In the genomic region with DNA sequence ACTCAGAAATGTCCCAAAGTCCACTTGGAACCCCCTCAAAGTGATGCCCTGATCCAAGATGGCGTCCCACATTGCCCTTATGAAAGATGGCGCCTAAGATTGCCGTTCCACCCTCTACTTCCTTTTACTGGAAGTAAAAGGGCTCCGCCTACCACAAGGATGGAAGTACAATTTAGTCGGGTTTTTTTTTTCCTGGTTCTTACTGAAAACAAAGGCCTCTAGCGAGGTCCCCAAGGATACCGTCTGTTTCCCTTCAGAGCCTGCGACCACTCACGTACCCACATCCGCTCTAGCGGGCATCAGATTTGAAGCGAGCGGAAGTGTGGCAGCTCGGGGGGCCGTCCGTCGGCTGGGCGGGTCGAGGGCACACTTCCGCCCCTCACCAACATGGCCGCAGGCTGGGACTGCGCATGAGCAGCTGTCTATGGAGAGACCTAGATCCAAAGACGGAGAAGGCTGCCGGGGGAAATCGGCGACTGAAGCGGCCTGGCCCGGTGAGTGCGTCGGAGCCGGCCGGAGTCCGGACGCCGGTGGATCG, we compare ENCODE assay signal across 8 mouse cellular contexts. TPM values are rescaled to one million over a fixed set of nuclear protein-coding genes. Genes with fewer than 3 reads are reported as not detected.
DNase-seq lines count a peak whose midpoint lies in the region; ATAC-seq and TF ChIP-seq lines count a peak whose summit lies in the region.

Gene Usf1, plus strand, starts transcription at position 367 of the 538 bp plus-strand sequence.

- H3K36me3 ChIP-seq in embryonic facial prominence, embryonic 15.5 days: peaks cover 9% of the 10 kb centered on the region
- peaks cover 10% of the 10 kb centered on the region for H3K36me3 ChIP-seq in limb, embryonic 14.5 days (ENCODE audit: control insufficient read depth, insufficient read depth, low read length)
- H3K36me3 ChIP-seq in midbrain, postnatal 0 days (ENCODE audit: insufficient read depth, low read length): peaks cover 9% of the 10 kb centered on the region

- peaks cover 18% of the 10 kb centered on the region for H3K27me3 ChIP-seq in embryonic facial prominence, embryonic 15.5 days
- H3K27me3 ChIP-seq in limb, embryonic 14.5 days (ENCODE audit: control insufficient read depth, insufficient read depth, low read length): no peaks in the 10 kb centered on the region
- peaks cover 13% of the 10 kb centered on the region; the same call in 1 of the 2 replicates for H3K27me3 ChIP-seq in midbrain, postnatal 0 days (ENCODE audit: insufficient read depth, low read length)

- peak; percentile 96 for DNase-seq in 416B (ENCODE audit: low read depth)
- DNase-seq in heart, adult 8-10 months (ENCODE audit: low spot score): peak; percentile 95
- DNase-seq in kidney, adult 9 months: peak; percentile 96
- DNase-seq in limb, embryonic 14.5 days (ENCODE audit: low spot score): peak; percentile 97
- DNase-seq in midbrain, postnatal 0 days (ENCODE audit: low spot score): peak; percentile 98
- DNase-seq in spleen, postnatal 14 days (ENCODE audit: low spot score in 2 of 2): peak; percentile 86 to 90

- H3K4me3 ChIP-seq in bone marrow, adult 2 months (replicated peaks; ENCODE audit: control insufficient read depth, low read depth, low read length): peak within 1 kb of the TSS; percentile 73
- H3K4me3 ChIP-seq in embryonic facial prominence, embryonic 15.5 days (replicated peaks): peak within 1 kb of the TSS; percentile 95
- peak within 1 kb of the TSS; percentile 76 for H3K4me3 ChIP-seq in limb, embryonic 14.5 days (replicated peaks; ENCODE audit: low read length)
- peak within 1 kb of the TSS; percentile 66 for H3K4me3 ChIP-seq in midbrain, postnatal 0 days (ENCODE audit: low read depth, low read length)

- peaks cover 1% of the 10 kb centered on the region for H3K4me1 ChIP-seq in bone marrow, adult 2 months (ENCODE audit: control insufficient read depth, insufficient read depth, low read length)
- peaks cover 15% of the 10 kb centered on the region for H3K4me1 ChIP-seq in embryonic facial prominence, embryonic 15.5 days
- peaks cover 8% of the 10 kb centered on the region for H3K4me1 ChIP-seq in limb, embryonic 14.5 days (ENCODE audit: control insufficient read depth, insufficient read depth, low read length)
- no peaks in the 10 kb centered on the region for H3K4me1 ChIP-seq in midbrain, postnatal 0 days (ENCODE audit: insufficient read depth, low read length)

- no peaks in the 10 kb centered on the region for H3K9me3 ChIP-seq in embryonic facial prominence, embryonic 15.5 days (replicated peaks)
- H3K9me3 ChIP-seq in limb, embryonic 14.5 days (ENCODE audit: control insufficient read depth, low read length): no peaks in the 10 kb centered on the region
- H3K9me3 ChIP-seq in midbrain, postnatal 0 days (ENCODE audit: low read length): no peaks in the 10 kb centered on the region

- H3K27ac ChIP-seq in bone marrow, adult 2 months (ENCODE audit: control insufficient read depth, insufficient read depth, low read depth, low read length, poor library complexity): peak within 1 kb of the TSS; percentile 71
- H3K27ac ChIP-seq in embryonic facial prominence, embryonic 15.5 days (replicated peaks): peak within 1 kb of the TSS; percentile 97
- peak within 1 kb of the TSS; percentile 87 for H3K27ac ChIP-seq in limb, embryonic 14.5 days (replicated peaks; ENCODE audit: low read depth, low read length)
- peak within 1 kb of the TSS; percentile 96 for H3K27ac ChIP-seq in midbrain, postnatal 0 days (ENCODE audit: low read depth, low read length)

- WGBS in bone marrow, adult 2 months: 1% methylated on average over 36 of the region's 36 CpGs
- WGBS in embryonic facial prominence, embryonic 15.5 days: under 1% methylated on average over 36 of the region's 36 CpGs
- WGBS in limb, embryonic 14.5 days: under 1% methylated on average over 36 of the region's 36 CpGs
- under 1% methylated on average over 36 of the region's 36 CpGs for WGBS in midbrain, postnatal 0 days

- TF ChIP-seq POLR2A in bone marrow, adult 2 months (IDR thresholded peaks at IDR 0.05; ENCODE audit: borderline replicate concordance, control insufficient read depth, low read depth, low read length): peak; percentile 72; the same call in 1 of the 2 replicates
- TF ChIP-seq POLR2A in limb, embryonic 14.5 days (IDR thresholded peaks at IDR 0.05; ENCODE audit: borderline replicate concordance, extremely low read depth, insufficient read depth, insufficient read length): peak; percentile 38; the same call in 1 of the 2 replicates

- peak within 1 kb of the TSS; percentile 96 for H3K9ac ChIP-seq in embryonic facial prominence, embryonic 15.5 days
- H3K9ac ChIP-seq in limb, embryonic 14.5 days (ENCODE audit: low read depth, low read length, severe bottlenecking): peak within 1 kb of the TSS; percentile 95
- H3K9ac ChIP-seq in midbrain, postnatal 0 days (replicated peaks; ENCODE audit: low read length, poor library complexity, severe bottlenecking): peak within 1 kb of the TSS; percentile 87

- H3K4me2 ChIP-seq in embryonic facial prominence, embryonic 15.5 days (replicated peaks): peak within 1 kb of the TSS; percentile 63
- peak within 1 kb of the TSS; percentile 60 for H3K4me2 ChIP-seq in limb, embryonic 14.5 days (replicated peaks; ENCODE audit: low read depth, low read length, severe bottlenecking)
- H3K4me2 ChIP-seq in midbrain, postnatal 0 days (ENCODE audit: low read depth, low read length, poor library complexity, severe bottlenecking): peak within 1 kb of the TSS; percentile 63

- peak; percentile 95 for ATAC-seq in embryonic facial prominence, embryonic 15.5 days (ENCODE audit: insufficient number of reproducible peaks, low FRiP score, low TSS enrichment, low read depth)
- peak; percentile 96 for ATAC-seq in limb, embryonic 14.5 days (ENCODE audit: low FRiP score, low read depth)
- ATAC-seq in midbrain, postnatal 0 days (ENCODE audit: low FRiP score): peak; percentile 97

- TF ChIP-seq CTCF in bone marrow, adult 2 months (IDR thresholded peaks at IDR 0.05; ENCODE audit: control insufficient read depth, insufficient read depth, low read length): no peak
- TF ChIP-seq CTCF in midbrain, postnatal 0 days (IDR thresholded peaks at IDR 0.05): peak; percentile 30; the same call in 1 of the 2 replicates

RNA-seq across cellular contexts. Expression of gene Usf1, which starts in this region (rescaled TPM):
- 48.6 and 92.2 TPM in 2 replicates for polyA plus RNA-seq in bone marrow, adult 2 months (2011; ENCODE audit: insufficient read depth, insufficient read length, low replicate concordance, missing spikeins)
- 74.6 and 85.2 TPM in 2 replicates for polyA plus RNA-seq in embryonic facial prominence, embryonic 15.5 days (2015; fragmentation: Nextera tagmentation; extraction: Ambion mirVana)
- total RNA-seq in heart, adult 8-10 months (2022): 10 to 100 TPM; 43.0 to 48.4 (median 45.2) TPM
- polyA plus RNA-seq in limb, embryonic 14.5 days (2012; rRNA removed): 97.0 and 128 TPM in 2 replicates
- 86.2 and 89.9 TPM in 2 replicates for polyA plus RNA-seq in limb, embryonic 14.5 days (2014; fragmentation: Nextera tagmentation; extraction: Ambion mirVana)
- total RNA-seq in midbrain, postnatal 0 days (2014; rRNA removed): 134 and 156 TPM in 2 replicates
- 160 and 167 TPM in 2 replicates for polyA plus RNA-seq in midbrain, postnatal 0 days (2015; fragmentation: Nextera tagmentation; extraction: Ambion mirVana)

Comparison
In these comparisons a context has a peak if more than half of its experiments do, and no peak if none do; other contexts are left out.
1. Peak in every context shown above with its lines: DNase-seq, ATAC-seq, H3K4me3 ChIP-seq and H3K27ac ChIP-seq.